Comparison of ENCODE assay signal across 16 mouse cellular contexts in genomic region chr12:32053637-32054366, GRCm38 (mm10). TPM values are rescaled to one million over a fixed set of nuclear protein-coding genes. Genes with fewer than 3 reads are reported as not detected.
DNase-seq lines count a peak whose midpoint lies in the region; ATAC-seq and TF ChIP-seq lines count a peak whose summit lies in the region.
"Had no signal": no experiment of that assay in that cellular context is flagged by ENCODE, and none has a peak within 500 bp of the region (broad histone marks: within the 10 kb centered on the region; RNA-seq: fewer than 3 reads in every experiment).

No protein-coding gene starts in this region.

- TF ChIP-seq EP300 in lung, postnatal 0 days (IDR thresholded peaks at IDR 0.05): no peak
- no peak for TF ChIP-seq EP300 in liver, embryonic 14.5 days (IDR thresholded peaks at IDR 0.05; ENCODE audit: low read depth)

- peaks cover 4% of the 10 kb centered on the region; the same call in 1 of the 2 replicates for H3K36me3 ChIP-seq in heart, embryonic 12.5 days
- H3K36me3 ChIP-seq in lung, postnatal 0 days (ENCODE audit: insufficient read depth, low read length): no peaks in the 10 kb centered on the region
- H3K36me3 ChIP-seq in liver, embryonic 14.5 days (replicated peaks; ENCODE audit: control insufficient read depth, insufficient read depth, low read depth): peaks cover 19% of the 10 kb centered on the region
- H3K36me3 ChIP-seq in neural tube, embryonic 15.5 days: no peaks in the 10 kb centered on the region
- H3K36me3 ChIP-seq: neural tube, embryonic 13.5 days had no signal

- 70% methylated on average over 11 of the region's 11 CpGs for WGBS in heart, embryonic 12.5 days
- 64% methylated on average over 10 of the region's 11 CpGs for WGBS in lung, postnatal 0 days
- 53% methylated on average over 11 of the region's 11 CpGs for WGBS in liver, embryonic 14.5 days (ENCODE audit: insufficient replicate concordance)
- WGBS in neural tube, embryonic 15.5 days: 39% methylated on average over 11 of the region's 11 CpGs

- no peak overlapping the region for H3K4me3 ChIP-seq in heart, embryonic 12.5 days
- H3K4me3 ChIP-seq in lung, postnatal 0 days (ENCODE audit: low read depth, low read length): no peak overlapping the region
- peak overlapping the region; percentile 42 to 52 for H3K4me3 ChIP-seq in liver, embryonic 14.5 days (ENCODE audit: insufficient read depth in 1 of 2, low read depth in 2 of 2, low read length in 2 of 2)
- no peak overlapping the region for H3K4me3 ChIP-seq in neural tube, embryonic 15.5 days (replicated peaks)
- H3K4me3 ChIP-seq: neural tube, embryonic 13.5 days had no signal

- H3K4me2 ChIP-seq in heart, embryonic 12.5 days: 0 out of 2 replicates have a peak overlapping the region, but pooled peaks have one; percentile 16
- H3K4me2 ChIP-seq in lung, postnatal 0 days (replicated peaks; ENCODE audit: low read depth, low read length): peak overlapping the region; percentile 11
- peak overlapping the region; percentile 98 for H3K4me2 ChIP-seq in liver, embryonic 14.5 days (ENCODE audit: low read depth)
- peak overlapping the region; percentile 28 for H3K4me2 ChIP-seq in neural tube, embryonic 15.5 days
- H3K4me2 ChIP-seq: neural tube, embryonic 13.5 days had no signal

- no peak for DNase-seq in heart, postnatal 36 days
- DNase-seq in lung, postnatal 0 days (ENCODE audit: low spot score): no peak
- DNase-seq in lung, postnatal 14 days: no peak
- no peak for DNase-seq in liver, embryonic 14.5 days (ENCODE audit: low read depth in 3 of 3, low spot score in 3 of 3)
- DNase-seq in adrenal gland, postnatal 10 days: no peak
- no peak for DNase-seq in frontal cortex, postnatal 25 days (ENCODE audit: low spot score in 2 of 2)
- DNase-seq: adrenal gland, adult 8-10 months; gastrocnemius, postnatal 14 days; heart, postnatal 10 days; kidney, adult 18-20 months; layer of hippocampus, adult 9-11 months; left cerebral cortex, postnatal 4 days; lung, postnatal 36 days had no signal

- H3K9me3 ChIP-seq in heart, embryonic 12.5 days (replicated peaks): peaks cover 5% of the 10 kb centered on the region; the same call in 1 of the 2 replicates
- H3K9me3 ChIP-seq in lung, postnatal 0 days (ENCODE audit: low read length): no peaks in the 10 kb centered on the region
- no peaks in the 10 kb centered on the region for H3K9me3 ChIP-seq in liver, embryonic 14.5 days (ENCODE audit: control insufficient read depth, low read length)
- H3K9me3 ChIP-seq in neural tube, embryonic 15.5 days (replicated peaks): no peaks in the 10 kb centered on the region
- H3K9me3 ChIP-seq: neural tube, embryonic 13.5 days had no signal

- no peaks in the 10 kb centered on the region for H3K27me3 ChIP-seq in heart, embryonic 12.5 days (replicated peaks)
- H3K27me3 ChIP-seq in lung, postnatal 0 days (replicated peaks; ENCODE audit: insufficient read depth, low read length): no peaks in the 10 kb centered on the region
- no peaks in the 10 kb centered on the region for H3K27me3 ChIP-seq in liver, embryonic 14.5 days (ENCODE audit: control insufficient read depth, insufficient read depth, low read length)
- H3K27me3 ChIP-seq in neural tube, embryonic 15.5 days (replicated peaks): no peaks in the 10 kb centered on the region
- H3K27me3 ChIP-seq: neural tube, embryonic 13.5 days had no signal

- H3K4me1 ChIP-seq in heart, embryonic 12.5 days (replicated peaks): peaks cover 10% of the 10 kb centered on the region
- no peaks in the 10 kb centered on the region for H3K4me1 ChIP-seq in lung, postnatal 0 days (ENCODE audit: insufficient read depth, low read depth, low read length)
- H3K4me1 ChIP-seq in liver, embryonic 14.5 days (replicated peaks; ENCODE audit: control insufficient read depth in 2 of 2, insufficient read depth in 2 of 2, low read length in 1 of 2): peaks cover 67 to 69% of the 10 kb centered on the region in 2 experiments
- H3K4me1 ChIP-seq in neural tube, embryonic 15.5 days: peaks cover 56% of the 10 kb centered on the region

- no peak for TF ChIP-seq CTCF in lung, postnatal 0 days (IDR thresholded peaks at IDR 0.05)
- no peak for TF ChIP-seq CTCF in liver, embryonic 14.5 days (IDR thresholded peaks at IDR 0.05; ENCODE audit: low read depth)

- H3K27ac ChIP-seq in heart, embryonic 12.5 days (ENCODE audit: poor library complexity, severe bottlenecking): no peak overlapping the region
- no peak overlapping the region for H3K27ac ChIP-seq in lung, postnatal 0 days (ENCODE audit: low read length)
- H3K27ac ChIP-seq in liver, embryonic 14.5 days: peak overlapping the region; percentile 94
- no peak overlapping the region for H3K27ac ChIP-seq in neural tube, embryonic 15.5 days (replicated peaks)
- H3K27ac ChIP-seq: neural tube, embryonic 13.5 days had no signal

- intact Hi-C loops in heart, postnatal 36 days (cut with DNase I): no loop called here

- H3K9ac ChIP-seq in heart, embryonic 12.5 days: no peak overlapping the region
- H3K9ac ChIP-seq in lung, postnatal 0 days (replicated peaks; ENCODE audit: low read depth): no peak overlapping the region
- peak overlapping the region; percentile 81 for H3K9ac ChIP-seq in liver, embryonic 14.5 days (replicated peaks)
- no peak overlapping the region for H3K9ac ChIP-seq in neural tube, embryonic 15.5 days (replicated peaks)

- ATAC-seq in heart, embryonic 12.5 days (ENCODE audit: insufficient number of reproducible peaks, low FRiP score): no peak
- no peak for ATAC-seq in lung, postnatal 0 days
- ATAC-seq in liver, embryonic 14.5 days (ENCODE audit: insufficient read depth): no peak
- peak; percentile 15; the same call in 1 of the 2 replicates for ATAC-seq in neural tube, embryonic 15.5 days (ENCODE audit: low FRiP score)

RNA-seq across cellular contexts. Expression of gene Prkar2b, which starts 7.3 kb away (rescaled TPM):
- 18.9 and 20.6 TPM in 2 replicates for polyA plus RNA-seq in heart, embryonic 12.5 days (2016; fragmentation: Nextera tagmentation; extraction: Ambion mirVana)
- 1 to 10 TPM; 2.5 to 9.3 TPM for total RNA-seq in heart, postnatal 36 days (2021)
- polyA plus RNA-seq in lung, postnatal 0 days (2015; fragmentation: Nextera tagmentation; extraction: Ambion mirVana): 11.0 and 13.3 TPM in 2 replicates
- 26.3 and 41.3 TPM in 2 replicates for polyA plus RNA-seq in liver, embryonic 14.5 days (2012; rRNA removed)
- polyA plus RNA-seq in liver, embryonic 14.5 days (2014; fragmentation: Nextera tagmentation; extraction: Ambion mirVana): 89.6 and 101 TPM in 2 replicates
- polyA plus RNA-seq in neural tube, embryonic 15.5 days (2015; fragmentation: Nextera tagmentation; extraction: Ambion mirVana): 99.0 and 123 TPM in 2 replicates
- 100 to 1,000 TPM; 574 to 579 TPM for total RNA-seq in adrenal gland, postnatal 10 days (2021)

Comparison
In these comparisons a context has a peak if more than half of its experiments do, and no peak if none do; other contexts are left out.
1. H3K4me2 ChIP-seq: peak in every context shown above with its lines; median percentile 98 in liver, embryonic 14.5 days; 28 in neural tube, embryonic 15.5 days; 16 in heart, embryonic 12.5 days; 11 in lung, postnatal 0 days.
2. H3K4me3 ChIP-seq: peak in liver, embryonic 14.5 days (2 of 2); none in heart, embryonic 12.5 days (single experiment), lung, postnatal 0 days (single experiment) and neural tube, embryonic 15.5 days (single experiment).